Mouse (Mus musculus) heart, adult 2 months (tissue): ENCODE measurements around the gene Abt1.
A peak's percentile ranks its signal among the peaks of the same experiment; 100 is the strongest.

Source experiments
- CTCF ChIP-seq: fragments of 200-600 bp; IDR thresholded peaks from 2 replicates; pipeline ENCODE4 v1.8.1; 2022; ENCODE audit warnings: antibody characterized with exemption, mild to moderate bottlenecking, moderate library complexity
- EP300 ChIP-seq: fragments of 200-500 bp; IDR thresholded peaks from 2 replicates; pipeline ENCODE4 v1.6.1; 2011; ENCODE audit warnings: low read depth, low read length, control low read depth; ENCODE audit not compliant: insufficient read depth
- POLR2A ChIP-seq: fragments of 200-500 bp; IDR thresholded peaks from 2 replicates; pipeline ENCODE4 v1.6.1; 2011; ENCODE audit warnings: mild to moderate bottlenecking, low read depth, low read length, control low read depth; ENCODE audit not compliant: insufficient read depth

DNA sequence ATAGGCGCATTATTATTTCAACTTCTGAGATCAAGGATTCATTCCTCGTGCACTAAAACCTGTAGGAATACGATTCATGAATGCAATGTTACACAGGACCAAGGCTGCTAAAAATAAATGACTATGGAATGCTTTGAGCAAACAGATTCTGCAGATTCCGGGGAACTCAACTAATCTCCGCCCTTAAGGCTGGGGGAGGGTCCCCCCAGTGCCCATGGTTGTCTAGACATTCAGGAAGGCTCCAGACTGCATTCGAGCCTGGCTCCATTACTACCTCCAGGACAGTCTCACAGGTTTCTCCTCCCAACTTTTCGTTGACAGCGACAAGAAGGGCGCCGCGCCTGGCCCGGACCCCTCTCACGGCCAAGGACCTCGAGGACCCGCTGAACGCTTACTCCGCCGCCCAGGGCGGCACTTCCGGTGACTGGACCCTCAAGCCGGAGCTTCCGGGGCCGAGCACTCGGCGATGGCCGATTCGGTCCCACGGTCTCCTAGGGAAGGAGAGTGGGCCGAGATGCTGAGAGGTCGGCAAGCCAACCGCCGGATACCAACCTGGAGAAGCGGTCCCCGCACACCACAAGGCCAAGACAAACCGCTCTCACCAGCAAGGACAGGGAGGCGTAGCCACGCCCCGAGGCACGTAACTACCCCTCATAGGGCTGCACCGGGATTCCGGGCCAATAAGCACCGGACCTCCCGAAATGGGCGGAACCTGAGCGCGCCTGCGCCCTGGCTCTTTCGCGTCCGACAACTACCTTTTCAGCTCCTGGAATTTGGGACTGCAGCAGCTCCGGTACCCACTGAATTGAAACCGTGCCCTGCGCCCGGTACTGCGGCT, 54.9 kb downstream of the Abt1 start, which contains the start of gene Zfp322a:
- TF ChIP-seq CTCF (no peak), POLR2A (peak; percentile 93), EP300 (no peak)
